Mouse (Mus musculus) B cell, adult 67 days (primary cell): ENCODE measurements around the gene Plxnd1. TPM values are rescaled to one million over a fixed set of nuclear protein-coding genes. Genes with fewer than 3 reads are reported as not detected.

Source experiments
- total RNA-seq, 2 experiments: library from RNA; stranded (reverse); gene quantifications; 4 replicates each; pipeline ENCODE4 v1.2.4; 2023

Plxnd1 gene
- total RNA-seq = 10 to 100 TPM; 44.3 to 61.6 TPM

DNA sequence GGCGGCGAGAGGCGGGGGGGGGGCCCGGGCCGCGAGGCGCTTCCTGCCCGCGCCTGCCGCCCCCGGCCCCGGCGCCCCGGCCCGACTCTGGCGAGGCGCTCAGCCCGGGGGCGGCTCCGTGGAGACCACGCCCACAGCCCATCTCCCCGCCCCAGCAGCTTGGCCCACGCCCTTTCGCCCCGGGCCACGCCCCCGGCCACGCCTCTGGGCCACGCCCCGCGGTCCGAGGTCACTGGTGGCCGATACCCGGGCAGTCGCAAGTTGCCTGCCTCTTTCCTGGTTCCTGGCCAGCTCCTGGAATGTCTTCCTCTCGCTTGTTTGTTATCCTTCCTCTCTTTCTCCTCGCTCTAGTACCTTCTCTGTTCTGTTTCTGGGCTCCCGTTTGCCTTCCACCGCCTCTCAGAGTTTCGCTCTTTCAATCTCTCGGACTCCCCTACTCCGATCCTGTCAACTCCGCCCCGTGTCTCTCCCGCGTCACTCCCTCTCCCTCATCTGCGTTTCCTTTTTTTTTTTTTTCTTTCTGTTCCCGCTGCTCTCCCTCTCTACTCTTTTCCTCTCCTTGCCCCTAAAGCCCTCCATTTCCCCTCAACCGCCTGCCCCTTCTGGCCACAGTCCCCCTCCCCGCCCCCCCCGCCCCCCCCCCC is at the start of gene Plxnd1:
Gene Plxnd1 (minus strand): TSS at position 129 of the 644 bp plus-strand sequence.

GRCm38 (mm10) chr6:115944638-115945037 is 50.2 kb downstream of the Plxnd1 start, which contains the start of gene H1foo:
H1foo (plus strand) TSS chr6:115944938.

GRCm38 (mm10) chr6:115931639-115932038 is 63.2 kb downstream of the Plxnd1 start, which contains the start of gene Rho:
Rho (plus strand) TSS chr6:115931748.

Other genes starting within 250 kb of the Plxnd1 start
- gene Tmem40, start 232.6 kb downstream of the Plxnd1 start, total RNA-seq = not detected
- 1 to 10 TPM; 5.0 to 6.8 TPM for gene Cand2, start 220.5 kb downstream of the Plxnd1 start, total RNA-seq
- 1,000 to 10,000 TPM; 2,409 to 2,423 TPM for gene Rpl32, start 186.3 kb downstream of the Plxnd1 start, total RNA-seq
- gene Efcab12, start 156.6 kb downstream of the Plxnd1 start, total RNA-seq = not detected
- gene Mbd4, start 141.6 kb downstream of the Plxnd1 start, total RNA-seq = 10 to 100 TPM; 24.9 to 28.8 TPM
- 1 to 10 TPM; 2.4 to 7.5 TPM for gene Ift122, start 141.5 kb downstream of the Plxnd1 start, total RNA-seq
- gene Rho, start 63.3 kb downstream of the Plxnd1 start, total RNA-seq = under 1 TPM in 1 of 2 experiments, not detected in 1; 0.89 TPM
- not detected for gene H1foo, start 50.1 kb downstream of the Plxnd1 start, total RNA-seq
- gene Tmcc1, start 198.5 kb upstream of the Plxnd1 start, total RNA-seq = 10 to 100 TPM; 36.9 to 41.2 TPM
- gene Washc2, start 213.0 kb upstream of the Plxnd1 start, total RNA-seq = 100 to 1,000 TPM; 134 to 140 TPM